Mouse (Mus musculus) granulocyte monocyte progenitor cell, adult 5-6 weeks (primary cell): ENCODE data around the gene Fto. TPM values are rescaled to one million over a fixed set of nuclear protein-coding genes. Genes with fewer than 3 reads are reported as not detected.

Experiments
- ATAC-seq: replicated peaks from 2 replicates; pipeline ENCODE4 v1.8.0; 2016; ENCODE audit warnings: mild to moderate bottlenecking, moderate TSS enrichment, inconsistent platforms; ENCODE audit not compliant: poor library complexity, severe bottlenecking
- total RNA-seq, 2 experiments: library from RNA; stranded (forward) in 1 of 2; stranded (reverse) in 1 of 2; fragments of 200-712, 200-1000 nt in 1 of 2; fragments of >200 nt in 1 of 2; fragmentation: Nextera tagmentation in 1 of 2; gene quantifications; 2 replicates each; pipeline ENCODE4 v1.2.3; 2014 to 2017

Fto gene
- total RNA-seq (2014; fragmentation: Nextera tagmentation) (48.1 and 61.5 TPM in 2 replicates), total RNA-seq (2017) (25.1 and 31.4 TPM in 2 replicates)

GRCm38 (mm10) chr8:91312835-91313832, at the start of gene Fto, which contains the start of gene Rpgrip1l:
TSS of gene Fto (plus strand) at chr8:91313525.
TSS of gene Rpgrip1l (minus strand) at chr8:91313262.
- peak; percentile 96 for ATAC-seq

GRCm38 (mm10) chr8:91263939-91264338, 49.4 kb upstream of the Fto start:
- no peak for ATAC-seq

GRCm38 (mm10) chr8:91264564-91264963, 48.8 kb upstream of the Fto start:
- no peak for ATAC-seq

- ATAC-seq, result peak; percentile 62
These were observed 43.9 kb upstream of the Fto start for GRCm38 (mm10) chr8:91269374-91269958.

- no peak for ATAC-seq
These were observed 39.8 kb upstream of the Fto start for GRCm38 (mm10) chr8:91273493-91273892.

GRCm38 (mm10) chr8:91276337-91276736, 37.0 kb upstream of the Fto start:
- ATAC-seq, result peak; percentile 55

GRCm38 (mm10) chr8:91278060-91278459, 35.3 kb upstream of the Fto start:
- no peak for ATAC-seq

- ATAC-seq, result no peak
These were observed 32.7 kb upstream of the Fto start for GRCm38 (mm10) chr8:91280467-91281212.

- no peak for ATAC-seq
These were observed 31.8 kb upstream of the Fto start for GRCm38 (mm10) chr8:91281545-91281944.

- ATAC-seq, result no peak
These were observed 30.7 kb upstream of the Fto start for GRCm38 (mm10) chr8:91282655-91283054.

GRCm38 (mm10) chr8:91283815-91284214, 29.5 kb upstream of the Fto start:
- no peak for ATAC-seq

- no peak for ATAC-seq
These were observed 27.1 kb upstream of the Fto start for GRCm38 (mm10) chr8:91286237-91286636.

GRCm38 (mm10) chr8:91290576-91290975, 22.7 kb upstream of the Fto start:
- ATAC-seq, result no peak

- ATAC-seq, result no peak
These were observed 17.5 kb upstream of the Fto start for GRCm38 (mm10) chr8:91295786-91296185.

- ATAC-seq, result no peak
These were observed 14.7 kb upstream of the Fto start for GRCm38 (mm10) chr8:91298672-91299071.

- ATAC-seq, result no peak
These were observed 8.6 kb upstream of the Fto start for GRCm38 (mm10) chr8:91304481-91305386.

- peak; percentile 43 for ATAC-seq
These were observed 983 bp upstream of the Fto start for GRCm38 (mm10) chr8:91312342-91312741.

- no peak for ATAC-seq
These were observed 4.4 kb downstream of the Fto start for GRCm38 (mm10) chr8:91317567-91318227.
